Mouse (Mus musculus): ENCODE data around the gene Hdac9.

Hdac9 gene

DNA sequence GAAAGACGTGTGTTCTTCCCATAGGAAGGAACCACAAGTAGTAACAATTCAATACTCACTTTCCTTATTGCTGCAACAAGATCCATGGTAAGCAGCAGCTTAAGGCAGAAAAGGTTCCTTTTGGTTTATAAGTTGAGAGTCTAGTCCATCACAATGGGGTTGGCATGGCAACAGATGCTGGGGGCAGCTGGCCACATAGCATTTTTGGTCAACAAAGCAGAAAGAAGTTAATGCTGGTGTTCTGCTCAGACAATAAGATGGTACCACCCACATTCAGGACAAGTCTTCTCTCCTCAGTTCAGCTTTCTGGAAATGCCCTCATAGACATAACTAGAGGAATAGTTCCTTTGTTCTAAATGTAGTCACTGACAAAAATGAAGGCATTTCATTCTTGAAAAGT, at the start of gene Hdac9:
Gene Hdac9, minus strand, starts transcription at position 101 of the 400 bp plus-strand sequence.
- DNase-seq (ENCODE audit: low read depth, low spot score): no peak

DNA sequence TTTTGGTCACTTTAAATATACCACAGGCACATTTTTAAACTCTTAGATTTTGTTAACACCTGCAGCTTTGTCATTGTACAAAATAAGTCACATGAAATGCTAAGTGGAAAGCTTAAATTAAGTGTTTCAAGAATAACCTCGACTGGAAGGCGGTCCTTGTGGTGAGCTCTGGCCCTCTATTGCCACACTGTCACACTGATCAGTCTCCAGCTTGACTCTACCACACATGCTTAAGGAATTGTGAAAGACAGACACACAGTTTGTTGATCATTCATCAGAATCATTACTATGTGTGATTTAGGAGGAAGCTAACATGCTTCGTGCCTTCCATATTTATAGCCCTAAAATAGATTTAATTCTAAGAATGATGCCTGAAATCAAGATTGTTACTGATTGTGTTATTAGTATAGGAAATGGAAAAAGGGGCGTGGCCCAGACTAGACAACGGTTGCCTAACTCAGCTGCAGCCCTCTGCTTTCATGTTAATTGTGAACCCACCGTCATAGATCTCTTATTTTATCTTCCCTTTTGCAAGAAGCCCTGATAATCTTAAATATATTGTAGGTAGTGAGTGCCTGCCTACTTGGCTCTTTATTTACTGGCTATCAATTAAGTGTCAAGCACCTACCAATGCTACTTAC, 32.3 kb upstream of the Hdac9 start:
- DNase-seq (ENCODE audit: low read depth, low spot score): no peak

DNA sequence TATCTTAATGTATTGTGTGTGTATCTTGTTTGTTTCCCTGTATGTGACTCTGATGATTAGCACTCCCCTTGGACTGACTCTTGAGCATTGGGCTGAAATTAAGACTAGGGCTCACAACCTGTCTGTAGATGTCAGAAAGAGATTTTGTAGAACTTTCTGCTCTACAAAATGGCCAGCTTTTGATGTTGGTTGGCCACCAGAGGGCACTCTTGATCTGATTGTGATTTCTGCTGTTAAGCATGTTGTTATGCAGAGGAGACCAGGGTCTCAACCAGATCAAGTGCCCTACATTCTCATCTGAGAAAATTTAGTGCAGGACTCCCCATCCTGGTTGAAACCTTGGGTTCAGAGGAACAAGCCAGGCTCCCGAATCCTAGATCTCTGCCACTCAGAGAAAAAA, 21.0 kb upstream of the Hdac9 start:
- DNase-seq (ENCODE audit: low read depth, low spot score): peak; percentile 44

DNA sequence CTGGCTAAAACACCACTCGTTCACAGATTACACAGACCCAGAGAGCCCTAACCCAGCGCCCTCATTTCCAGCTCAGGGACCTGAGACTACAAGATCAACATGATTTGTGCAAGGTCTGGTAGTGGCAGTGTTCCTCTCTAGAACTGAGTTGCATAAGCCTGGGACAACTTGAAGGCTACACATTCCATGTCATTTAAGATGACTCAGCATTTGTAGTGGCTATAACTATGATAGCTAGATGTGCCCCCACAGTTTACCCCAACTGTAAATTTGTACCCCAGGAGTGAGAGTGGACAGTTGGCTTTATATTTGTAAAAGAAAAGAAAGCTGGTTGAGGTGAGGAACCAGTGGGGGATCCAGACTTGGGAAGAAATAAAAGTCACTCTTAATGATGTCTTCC, 8.9 kb downstream of the Hdac9 start:
- DNase-seq (ENCODE audit: low read depth, low spot score): no peak

DNA sequence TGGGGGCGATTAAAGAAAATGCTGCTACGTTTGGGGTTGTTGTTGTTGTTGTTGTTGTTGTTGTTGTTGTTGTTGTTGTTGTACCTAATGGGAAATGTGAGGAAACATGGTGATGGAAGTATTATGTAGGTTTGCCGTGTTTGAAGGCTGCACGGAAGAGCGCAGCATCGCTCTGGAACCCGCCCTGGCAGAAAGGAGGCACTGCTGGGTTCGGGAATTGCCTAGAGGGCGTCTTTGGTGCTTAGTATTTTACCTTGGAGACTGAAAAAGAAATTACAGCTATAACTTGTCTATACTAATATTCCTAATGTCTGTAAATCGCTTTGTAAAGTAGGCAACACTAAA, 9.4 kb downstream of the Hdac9 start:
- no peak for DNase-seq (ENCODE audit: low read depth, low spot score)

DNA sequence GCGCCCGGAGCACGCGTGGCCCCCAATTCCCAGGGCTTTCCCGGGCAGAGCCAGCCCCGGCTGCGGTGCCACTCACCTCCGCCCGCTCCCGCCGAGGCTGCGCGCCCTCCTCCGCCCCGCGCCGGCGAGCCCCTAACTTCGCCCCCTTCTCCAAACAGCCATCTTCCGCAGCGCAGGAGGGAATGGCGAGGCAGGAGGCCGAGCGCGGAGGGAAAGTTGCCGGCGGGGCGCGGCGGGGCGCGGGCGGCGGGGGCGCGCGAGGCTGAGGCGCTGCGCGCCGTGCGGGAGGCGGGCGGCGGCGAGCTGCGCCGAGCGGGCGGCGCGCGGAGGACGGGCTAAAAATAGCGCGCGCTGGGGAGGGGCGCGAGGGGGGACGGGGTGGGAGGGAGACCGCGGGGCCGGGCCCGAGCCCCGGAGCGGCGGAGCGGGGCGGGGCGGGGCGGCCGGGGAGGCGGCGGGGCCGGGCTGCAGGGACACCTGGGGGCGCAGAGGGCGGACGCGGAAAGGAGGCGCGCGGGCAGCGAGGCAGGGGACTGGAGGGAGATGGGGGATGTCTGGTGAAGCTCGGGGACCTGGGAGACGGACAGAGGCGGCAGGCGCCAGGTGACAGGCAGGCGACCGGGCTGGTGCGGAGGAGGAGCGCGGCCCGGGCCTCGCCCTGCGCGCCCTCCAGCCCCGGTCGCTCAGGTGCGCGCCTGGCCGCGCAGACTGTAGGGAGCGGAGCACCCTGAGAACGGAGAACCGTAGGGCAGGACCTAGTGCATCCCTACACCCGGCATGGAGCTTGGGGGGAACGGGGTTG, 10.0 kb downstream of the Hdac9 start:
- no peak for DNase-seq (ENCODE audit: low read depth, low spot score)

DNA sequence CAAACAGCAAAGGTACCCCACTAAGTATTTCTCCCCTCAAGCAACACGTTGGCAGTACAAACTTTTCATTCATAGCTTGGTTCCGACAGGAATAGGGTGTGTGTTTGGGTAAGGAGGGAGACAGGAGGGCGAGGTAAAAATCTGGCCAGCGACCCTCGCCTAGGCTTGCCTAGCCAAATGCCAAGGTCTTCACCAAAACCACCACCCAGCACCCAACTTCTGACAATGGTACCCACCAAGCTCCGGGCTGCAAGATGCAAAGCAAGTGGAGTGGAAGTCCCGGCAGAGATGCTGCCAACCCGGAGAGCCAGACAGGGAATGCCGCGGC, 10.6 kb downstream of the Hdac9 start:
- no peak for DNase-seq (ENCODE audit: low read depth, low spot score)

DNA sequence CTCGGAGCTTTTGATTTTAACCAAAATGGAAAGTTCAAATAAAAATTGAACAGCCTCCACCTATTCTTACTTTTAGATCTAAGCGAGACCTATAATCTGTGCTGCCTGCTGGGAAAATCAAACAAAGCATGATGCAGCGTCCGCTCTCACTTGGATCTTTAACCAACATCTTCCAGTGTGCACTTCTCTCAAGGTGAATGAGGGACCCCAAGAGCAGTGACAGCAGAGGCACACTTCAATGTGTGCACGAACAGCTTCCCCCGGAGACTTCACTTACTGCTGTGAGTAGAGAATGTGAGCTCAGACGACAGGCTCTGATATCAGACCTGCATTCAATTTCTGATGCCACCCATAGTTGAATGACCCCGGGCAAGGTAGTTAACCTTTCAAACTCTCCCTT, 16.7 kb downstream of the Hdac9 start:
- no peak for DNase-seq (ENCODE audit: low read depth, low spot score)

DNA sequence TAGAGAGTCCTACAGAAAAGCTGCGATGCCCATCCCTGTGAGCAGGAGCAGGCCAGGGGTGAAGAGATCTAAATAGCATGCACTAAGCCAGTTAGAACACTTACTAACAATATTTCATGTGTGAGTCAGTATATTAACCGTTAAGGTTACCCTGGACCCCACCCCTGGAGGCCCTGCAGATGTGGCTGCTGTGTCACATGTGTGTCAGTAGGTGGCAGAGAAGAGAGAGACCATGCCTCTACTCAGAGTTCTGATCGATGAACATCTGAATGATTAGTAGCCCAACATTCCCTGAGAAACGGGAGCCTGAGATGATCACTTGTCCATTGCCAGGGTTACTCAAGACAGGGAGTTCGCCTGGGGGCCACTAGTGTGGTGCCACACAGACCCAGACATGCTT, 22.0 kb downstream of the Hdac9 start:
- DNase-seq (ENCODE audit: low read depth, low spot score): no peak

DNA sequence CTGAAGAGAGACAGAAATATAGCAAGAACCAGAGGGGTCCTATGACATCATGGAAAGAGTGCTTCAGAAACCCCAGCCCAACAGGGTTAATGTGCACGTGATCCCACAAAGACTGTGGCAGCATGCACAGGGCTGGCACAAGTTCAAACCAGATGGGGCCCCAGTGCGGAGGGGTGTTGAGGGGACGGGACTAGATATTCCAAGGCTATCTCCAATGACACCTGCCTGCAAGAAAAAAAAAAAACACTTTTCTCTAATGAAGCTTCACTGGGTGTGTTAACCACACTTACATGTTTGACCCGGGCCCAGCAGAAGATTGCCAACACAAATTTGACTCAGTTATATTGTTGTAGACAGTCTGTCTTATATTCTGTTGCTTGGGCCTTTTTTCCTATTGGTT, 28.2 kb downstream of the Hdac9 start:
- no peak for DNase-seq (ENCODE audit: low read depth, low spot score)

DNA sequence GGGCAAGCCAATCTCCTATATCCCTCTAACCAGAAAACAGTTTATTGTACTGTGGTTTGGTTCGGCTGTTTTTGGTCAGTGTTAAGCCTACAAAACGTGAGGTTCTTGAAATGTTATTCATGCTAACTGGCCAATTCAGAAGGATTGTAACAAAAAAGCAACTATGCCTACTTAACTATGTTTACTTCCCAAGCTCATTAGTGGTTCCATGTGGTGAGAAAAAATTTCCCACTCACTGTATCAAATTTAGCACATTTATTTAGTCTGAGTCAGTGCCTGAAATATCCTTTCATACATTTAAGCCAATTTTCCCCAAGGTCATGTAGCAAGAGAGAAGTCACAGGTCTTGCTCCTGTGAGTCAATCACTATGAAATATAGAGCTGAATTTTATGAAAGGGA, 42.0 kb downstream of the Hdac9 start:
- DNase-seq (ENCODE audit: low read depth, low spot score): no peak

DNA sequence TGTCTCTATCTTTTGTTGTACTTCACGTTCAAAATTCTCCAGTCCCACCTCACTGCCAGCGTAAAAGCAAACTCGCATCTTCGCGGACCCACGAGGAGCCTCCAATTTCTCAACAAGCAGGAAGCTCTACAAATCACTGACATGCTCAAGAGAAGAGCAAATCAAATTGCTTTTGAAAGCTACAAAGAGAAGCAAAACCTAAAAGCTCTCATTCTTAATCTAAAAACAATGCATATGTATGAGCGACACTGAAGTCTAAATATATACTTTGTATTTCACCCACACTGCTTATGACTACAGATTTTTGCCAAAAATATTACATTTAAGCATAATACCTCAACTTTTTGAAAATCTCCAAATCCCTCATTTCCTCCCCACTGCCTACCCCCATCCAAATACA, 45.9 kb downstream of the Hdac9 start:
- DNase-seq (ENCODE audit: low read depth, low spot score): no peak

DNA sequence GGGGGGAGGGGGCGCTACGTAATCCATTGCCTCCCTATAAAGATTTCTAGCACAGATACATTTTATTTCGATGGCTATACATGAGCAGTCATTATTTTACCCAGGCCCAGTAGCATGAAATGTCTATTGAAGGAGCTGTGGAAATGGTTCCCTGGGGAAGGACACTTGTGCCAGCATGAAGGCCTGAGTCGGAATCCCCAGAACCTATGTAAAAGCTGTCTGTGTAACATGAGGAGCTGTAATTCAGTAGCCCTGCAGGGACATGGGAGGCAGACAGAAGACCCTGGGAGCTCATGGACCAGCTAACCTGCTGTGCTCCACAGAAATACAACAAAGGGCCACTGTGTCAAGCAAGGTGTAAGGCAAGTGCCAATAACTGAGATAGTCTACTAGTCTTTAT, 75.7 kb downstream of the Hdac9 start:
- DNase-seq (ENCODE audit: low read depth, low spot score): no peak

DNA sequence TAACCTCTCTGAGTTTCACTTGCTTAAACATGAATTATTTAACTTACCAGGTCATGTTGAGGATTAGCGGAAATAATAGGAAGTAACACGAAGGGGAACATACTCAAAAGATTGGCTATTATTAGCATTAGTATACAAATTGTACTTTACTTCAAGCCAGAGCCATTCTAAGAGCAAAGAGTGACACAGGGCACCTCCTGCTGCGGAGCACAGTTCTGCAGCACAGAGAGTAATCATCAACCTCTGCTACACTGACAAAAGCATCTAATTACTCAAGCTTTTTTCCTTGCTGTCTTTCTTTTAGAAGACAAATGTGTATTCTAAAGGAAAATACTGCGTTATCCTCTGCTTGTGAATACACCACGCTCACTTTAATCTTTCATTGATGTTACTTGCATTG, 79.6 kb downstream of the Hdac9 start:
- no peak for DNase-seq (ENCODE audit: low read depth, low spot score)

DNA sequence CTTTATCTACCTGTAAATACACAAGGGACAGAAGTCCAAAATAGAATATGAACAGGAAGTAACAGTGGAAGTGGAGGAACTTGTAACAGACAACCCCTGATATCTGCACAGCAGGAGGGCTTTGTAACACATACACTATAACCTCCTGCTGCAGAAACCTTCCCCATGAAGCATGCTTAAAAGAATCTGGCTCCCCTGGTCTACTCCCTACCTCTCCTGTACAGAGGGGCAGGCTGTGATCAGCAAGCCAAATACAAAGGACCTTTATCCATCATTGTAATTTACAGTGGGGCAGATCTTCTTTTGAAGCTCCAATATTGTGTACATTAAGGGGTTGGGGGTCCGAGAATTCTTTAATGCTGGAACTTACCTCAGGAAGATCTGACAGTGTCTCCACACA, 80.0 kb downstream of the Hdac9 start:
- no peak for DNase-seq (ENCODE audit: low read depth, low spot score)

DNA sequence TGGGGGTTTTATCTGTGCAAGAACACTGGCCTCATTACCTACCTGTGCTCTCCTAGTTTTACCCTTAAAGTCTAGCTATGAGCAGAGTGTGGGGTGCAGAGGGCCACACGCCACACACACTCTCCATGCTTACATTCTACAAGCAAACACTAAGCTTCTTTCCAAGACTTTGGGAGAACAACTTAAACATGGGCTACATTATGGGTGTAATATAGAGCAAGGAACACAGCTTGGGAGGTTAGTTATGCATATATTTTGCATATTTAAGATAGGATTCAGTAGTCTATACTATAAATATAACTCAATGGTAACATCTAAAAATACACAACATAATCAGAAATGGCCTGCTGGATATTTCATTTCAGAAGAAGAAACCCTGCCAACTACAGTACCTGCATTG, 80.8 kb downstream of the Hdac9 start:
- DNase-seq (ENCODE audit: low read depth, low spot score): no peak

DNA sequence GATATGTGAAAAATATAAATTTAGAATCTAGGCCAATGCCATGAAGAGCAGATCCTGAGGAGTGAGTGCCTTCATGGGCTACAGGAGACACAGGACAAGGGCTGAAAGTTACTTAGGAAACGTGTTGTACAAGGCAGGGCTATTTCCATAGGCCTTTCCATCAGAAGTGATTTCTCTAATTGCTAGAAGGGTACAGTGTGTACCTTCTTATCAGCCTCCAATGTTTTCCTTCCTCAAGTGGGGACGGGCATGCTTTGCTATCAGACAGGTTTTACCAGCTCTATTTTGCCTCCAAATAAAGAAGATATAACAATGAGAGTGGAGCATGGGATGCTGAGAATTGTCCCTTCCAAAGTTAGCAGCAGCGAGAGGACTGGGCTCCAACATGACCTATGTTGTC, 81.4 kb downstream of the Hdac9 start:
- DNase-seq (ENCODE audit: low read depth, low spot score): no peak

DNA sequence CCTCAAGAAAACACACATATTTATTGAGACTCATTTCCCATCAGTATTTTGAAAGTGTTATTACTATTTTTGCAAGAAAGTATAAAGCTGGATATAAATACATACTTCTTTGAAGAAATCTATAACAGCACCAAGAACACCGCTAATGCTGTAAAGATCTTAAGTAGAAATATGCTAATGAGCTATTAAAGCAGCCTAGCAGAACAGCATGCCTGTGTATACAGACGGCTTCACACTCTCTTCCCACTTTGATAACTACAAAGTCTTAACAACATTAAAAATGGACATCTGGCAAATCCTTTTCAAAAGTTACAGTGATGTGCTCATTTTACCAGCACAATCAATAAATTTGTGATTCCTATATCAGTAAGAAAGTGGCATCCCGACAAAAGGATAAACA, 88.2 kb downstream of the Hdac9 start:
- no peak for DNase-seq (ENCODE audit: low read depth, low spot score)

DNA sequence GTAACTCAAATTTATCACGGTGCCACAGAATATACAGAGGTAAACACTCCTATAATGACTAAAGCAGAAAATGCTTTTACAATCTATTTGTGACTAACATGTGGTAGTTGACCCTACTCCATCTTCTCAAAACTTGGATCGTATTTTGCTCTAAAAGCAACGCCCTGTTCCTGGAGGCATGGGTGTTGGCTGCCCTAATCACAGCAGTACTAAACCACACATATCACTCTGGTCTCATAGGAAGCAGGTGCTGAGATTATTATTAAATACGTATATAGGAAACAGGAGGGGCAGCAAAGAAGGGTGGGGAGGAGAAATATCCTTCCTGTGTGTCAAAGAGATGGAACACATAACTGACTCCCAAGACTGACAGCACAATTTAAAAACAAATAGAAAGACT, 90.0 kb downstream of the Hdac9 start:
- no peak for DNase-seq (ENCODE audit: low read depth, low spot score)

DNA sequence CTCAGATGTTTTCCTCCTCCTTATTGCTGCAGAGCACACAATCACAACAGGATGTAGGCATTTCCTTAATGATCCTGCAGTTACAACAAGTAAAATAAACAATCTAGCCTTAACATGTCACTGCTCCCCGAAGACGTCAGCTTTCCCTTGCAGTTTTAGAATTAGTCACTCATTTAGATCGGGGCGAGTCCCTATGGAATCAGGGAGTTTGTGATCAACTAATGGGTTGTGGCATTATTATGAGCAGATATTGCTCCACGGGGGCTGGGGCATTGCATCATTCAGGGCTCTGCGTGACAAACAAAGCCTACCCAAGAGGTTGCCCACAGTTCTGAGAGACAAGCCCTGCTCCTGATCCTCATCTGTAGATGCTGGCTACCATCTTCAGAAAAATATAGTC, 96.7 kb downstream of the Hdac9 start:
- no peak for DNase-seq (ENCODE audit: low read depth, low spot score)

DNA sequence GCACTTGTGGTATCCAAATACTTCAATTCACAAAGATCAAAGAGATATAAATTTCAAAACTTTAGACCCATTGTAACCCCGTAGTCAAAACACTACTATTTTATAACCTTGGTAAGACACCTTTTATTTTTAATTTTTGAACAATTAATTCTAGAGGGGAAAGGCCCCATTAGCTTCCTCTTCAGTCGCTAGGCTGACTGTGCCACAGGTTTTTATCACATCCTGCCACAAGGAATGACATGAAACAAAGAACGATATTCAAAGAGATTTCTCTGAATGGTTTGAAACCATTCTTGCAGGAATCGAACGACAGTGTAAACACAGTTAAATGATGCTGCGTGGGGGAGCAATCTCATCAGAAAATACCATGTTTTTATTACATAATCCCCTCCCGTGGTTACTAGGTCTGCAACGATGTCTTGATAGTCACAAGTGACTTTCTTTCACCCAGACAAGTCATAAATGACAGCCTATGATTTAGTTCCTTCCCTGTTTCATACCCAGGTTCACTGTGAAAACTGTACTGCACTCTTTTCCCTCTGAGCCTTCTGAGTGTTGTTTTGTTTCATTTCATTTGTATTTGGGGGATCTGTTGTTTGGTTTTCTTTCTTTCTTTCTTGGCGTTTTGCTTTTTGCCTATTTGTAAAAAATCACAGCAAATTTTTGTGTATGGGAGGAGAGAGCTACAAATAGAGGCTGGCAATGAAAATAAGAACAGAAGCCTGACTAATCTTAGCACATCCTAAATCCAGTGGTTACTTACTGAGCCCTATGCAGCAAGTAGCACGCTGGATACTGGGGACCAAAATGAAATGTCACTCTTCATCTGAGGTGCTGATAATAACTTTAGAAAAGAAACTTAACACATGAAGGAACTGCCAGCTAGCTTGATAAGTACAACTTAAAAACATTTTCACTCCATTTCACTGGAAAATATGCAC, 105.0 kb downstream of the Hdac9 start:
- no peak for DNase-seq (ENCODE audit: low read depth, low spot score)

DNA sequence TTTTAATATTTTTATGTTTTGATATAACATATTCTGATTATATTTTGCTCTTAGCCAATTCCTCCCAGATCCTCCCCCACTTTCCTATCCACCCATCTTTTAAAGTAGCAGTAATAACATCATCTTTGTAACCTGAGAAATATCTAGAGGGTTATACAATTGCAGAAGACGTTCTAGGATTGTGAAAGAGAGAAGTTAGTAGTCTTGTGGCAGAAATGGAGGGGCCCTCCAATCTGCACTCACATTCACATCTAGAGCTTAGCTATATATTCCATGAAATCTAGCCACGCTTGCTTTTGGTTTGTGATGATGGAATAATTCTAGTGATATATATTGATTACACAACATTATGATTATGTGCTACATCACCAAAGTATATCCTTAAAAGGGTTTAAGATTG, 106.7 kb downstream of the Hdac9 start:
- DNase-seq (ENCODE audit: low read depth, low spot score): no peak

DNA sequence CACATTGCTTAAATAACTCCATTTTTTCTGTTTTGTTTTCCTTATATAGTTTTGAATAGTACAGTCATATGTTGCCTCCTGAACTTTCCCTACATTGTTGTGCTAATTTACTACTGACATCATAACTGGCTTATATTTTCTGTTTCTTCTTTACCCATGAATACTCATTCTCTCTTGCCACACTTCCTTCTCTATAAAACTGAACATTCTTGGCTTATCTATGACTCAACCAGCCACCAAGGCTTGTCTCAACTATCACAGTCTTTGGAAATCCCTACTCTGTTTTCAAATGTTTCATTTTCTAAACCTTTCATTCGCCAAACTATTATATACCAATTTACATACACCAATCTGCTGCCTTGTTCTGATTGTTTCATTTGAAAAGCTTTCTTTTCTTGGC, 108.7 kb downstream of the Hdac9 start:
- DNase-seq (ENCODE audit: low read depth, low spot score): peak; percentile 11

All from 3T3-L1 (cell line).